14 mouse cellular contexts compared by ENCODE assay signal in genomic region chr13:34727060-34727459, GRCm38 (mm10). TPM values are rescaled to one million over a fixed set of nuclear protein-coding genes. Genes with fewer than 3 reads are reported as not detected.
DNase-seq lines count a peak whose midpoint lies in the region; ATAC-seq and TF ChIP-seq lines count a peak whose summit lies in the region.
"Had no signal": no experiment of that assay in that cellular context is flagged by ENCODE, and none has a peak within 500 bp of the region (broad histone marks: within the 10 kb centered on the region; RNA-seq: fewer than 3 reads in every experiment).

No protein-coding gene starts in this region.

- no peaks in the 10 kb centered on the region for H3K27me3 ChIP-seq in kidney, embryonic 15.5 days
- H3K27me3 ChIP-seq in limb, embryonic 13.5 days: no peaks in the 10 kb centered on the region
- H3K27me3 ChIP-seq: embryonic facial prominence, embryonic 15.5 days had no signal

- peaks cover 28% of the 10 kb centered on the region for H3K4me1 ChIP-seq in kidney, embryonic 15.5 days
- no peaks in the 10 kb centered on the region for H3K4me1 ChIP-seq in ES-E14 (ENCODE audit: control insufficient read depth in 2 of 2, insufficient read depth in 2 of 2, low read length in 2 of 2, poor library complexity in 1 of 2)
- H3K4me1 ChIP-seq in limb, embryonic 13.5 days: peaks cover 29% of the 10 kb centered on the region

- H3K27ac ChIP-seq in kidney, embryonic 15.5 days: peak overlapping the region; percentile 75; the same call in 1 of the 2 replicates
- H3K27ac ChIP-seq in ES-E14 (ENCODE audit: insufficient read depth, low read depth, low read length, poor library complexity, severe bottlenecking): no peak overlapping the region
- peak overlapping the region; percentile 70; the same call in 1 of the 2 replicates for H3K27ac ChIP-seq in limb, embryonic 13.5 days

- H3K4me3 ChIP-seq in kidney, embryonic 15.5 days (replicated peaks): no peak overlapping the region
- no peak overlapping the region for H3K4me3 ChIP-seq in ES-E14 (ENCODE audit: insufficient read depth in 1 of 2, low read depth in 1 of 2, low read length in 2 of 2, poor library complexity in 1 of 2, severe bottlenecking in 1 of 2)
- no peak overlapping the region for H3K4me3 ChIP-seq in limb, embryonic 13.5 days

- peak; percentile 84 for DNase-seq in heart, adult 11 months
- no peak for DNase-seq in heart, postnatal 14 days
- DNase-seq in kidney, postnatal 25 days: no peak
- no peak for DNase-seq in ES-E14 (ENCODE audit: low read depth, low spot score)
- no peak for DNase-seq in urinary bladder, postnatal 4 days (ENCODE audit: low spot score in 2 of 2)
- DNase-seq in layer of hippocampus, adult 11-12 months (ENCODE audit: low spot score): no peak
- DNase-seq: kidney, postnatal 14 days; liver, postnatal 0 days; spleen, adult 18-20 months; thymus, adult 18-20 months had no signal

- H3K4me2 ChIP-seq in kidney, embryonic 15.5 days: no peak overlapping the region
- H3K4me2 ChIP-seq in limb, embryonic 13.5 days (replicated peaks): peak overlapping the region; percentile 59; the same call in 1 of the 2 replicates

- intact Hi-C loops in heart, postnatal 14 days (cut with DNase I): loop anchor here (5.0 to 10.0 kb wide), 2 partner anchors 75 to 138 kb away; partner anchors contain the start of gene Pxdc1

- ATAC-seq in kidney, embryonic 15.5 days (replicated peaks; ENCODE audit: low FRiP score): no peak
- no peak for ATAC-seq in limb, embryonic 13.5 days (ENCODE audit: low FRiP score, low read depth)
- ATAC-seq: liver, postnatal 0 days had no signal

- in situ Hi-C loops in ES-E14 (cut with MboI; ENCODE audit: low sequenced_read_pairs in 2 of 2, unreplicated experiment in 2 of 2): no loop called here

- H3K9me3 ChIP-seq in kidney, embryonic 15.5 days (replicated peaks): no peaks in the 10 kb centered on the region
- H3K9me3 ChIP-seq in ES-E14 (ENCODE audit: control insufficient read depth, insufficient read depth, low read depth, low read length): no peaks in the 10 kb centered on the region
- H3K9me3 ChIP-seq in limb, embryonic 13.5 days: 0 out of 2 replicates have a peak, but pooled peaks cover 3% of the 10 kb centered on the region
- H3K9me3 ChIP-seq: embryonic facial prominence, embryonic 15.5 days had no signal

- 87% methylated on average over 2 of the region's 2 CpGs for WGBS in kidney, embryonic 15.5 days
- WGBS in limb, embryonic 13.5 days: 93% methylated on average over 2 of the region's 2 CpGs

- no peaks in the 10 kb centered on the region for H3K36me3 ChIP-seq in kidney, embryonic 15.5 days
- no peaks in the 10 kb centered on the region for H3K36me3 ChIP-seq in ES-E14 (ENCODE audit: control insufficient read depth, insufficient read depth, low read length, poor library complexity, severe bottlenecking)
- H3K36me3 ChIP-seq in limb, embryonic 13.5 days: no peaks in the 10 kb centered on the region
- H3K36me3 ChIP-seq: embryonic facial prominence, embryonic 15.5 days had no signal

- H3K9ac ChIP-seq in kidney, embryonic 15.5 days: no peak overlapping the region
- no peak overlapping the region for H3K9ac ChIP-seq in ES-E14 (ENCODE audit: insufficient read depth, low read depth, low read length, poor library complexity, severe bottlenecking)
- no peak overlapping the region for H3K9ac ChIP-seq in limb, embryonic 13.5 days
- H3K9ac ChIP-seq: liver, postnatal 0 days had no signal

TF ChIP-seq in ES-E14, 5 proteins besides CTCF, POLR2A, EP300 and RAD21:
- TF ChIP-seq CHD2 (IDR thresholded peaks at IDR 0.05; ENCODE audit: low read depth, low read length) (no peak), ZNF384 (IDR thresholded peaks at IDR 0.05; ENCODE audit: low read depth, low read length) (no peak), HCFC1 (IDR thresholded peaks at IDR 0.05; ENCODE audit: borderline replicate concordance, insufficient read depth, low read length) (no peak), ZC3H11A (IDR thresholded peaks at IDR 0.05; ENCODE audit: borderline replicate concordance, low read depth, low read length) (peak; percentile 20; the same call in 1 of the 2 replicates), MAFK (IDR thresholded peaks at IDR 0.05; ENCODE audit: insufficient read depth, low read depth, low read length) (no peak)

RNA-seq across cellular contexts. Expression of gene Fam50b, which starts 7.6 kb away (rescaled TPM):
- total RNA-seq in heart, postnatal 14 days (2021): not detected
- polyA plus RNA-seq in kidney, embryonic 15.5 days (2015; fragmentation: Nextera tagmentation; extraction: Ambion mirVana): not detected in 2 replicates
- 0.21 and 0.27 TPM in 2 replicates for total RNA-seq in ES-E14 (2012; rRNA removed)
- polyA plus RNA-seq in limb, embryonic 13.5 days (2015; fragmentation: Nextera tagmentation; extraction: Ambion mirVana): not detected in 2 replicates
- total RNA-seq: MEL had no signal
